Mouse (Mus musculus) liver, embryonic 14 days (tissue): ENCODE results near the gene Rprd2. TPM values are rescaled to one million over a fixed set of nuclear protein-coding genes. Genes with fewer than 3 reads are reported as not detected.

ENCODE experiments used
- polyA plus RNA-seq: library from polyadenylated mRNA; depleted of rRNA; stranded (reverse); fragments of >200 nt; gene quantifications from 2 replicates; pipeline ENCODE4 v1.2.3, GENCODE M21; 2012; rRNA removed

Gene Rprd2
- 5.4 and 6.3 TPM in 2 replicates for polyA plus RNA-seq

GRCm38 (mm10) chr3:95818571-95819288, at the start of gene Rprd2:
Gene Rprd2, minus strand, starts transcription at chr3:95818863.

DNA sequence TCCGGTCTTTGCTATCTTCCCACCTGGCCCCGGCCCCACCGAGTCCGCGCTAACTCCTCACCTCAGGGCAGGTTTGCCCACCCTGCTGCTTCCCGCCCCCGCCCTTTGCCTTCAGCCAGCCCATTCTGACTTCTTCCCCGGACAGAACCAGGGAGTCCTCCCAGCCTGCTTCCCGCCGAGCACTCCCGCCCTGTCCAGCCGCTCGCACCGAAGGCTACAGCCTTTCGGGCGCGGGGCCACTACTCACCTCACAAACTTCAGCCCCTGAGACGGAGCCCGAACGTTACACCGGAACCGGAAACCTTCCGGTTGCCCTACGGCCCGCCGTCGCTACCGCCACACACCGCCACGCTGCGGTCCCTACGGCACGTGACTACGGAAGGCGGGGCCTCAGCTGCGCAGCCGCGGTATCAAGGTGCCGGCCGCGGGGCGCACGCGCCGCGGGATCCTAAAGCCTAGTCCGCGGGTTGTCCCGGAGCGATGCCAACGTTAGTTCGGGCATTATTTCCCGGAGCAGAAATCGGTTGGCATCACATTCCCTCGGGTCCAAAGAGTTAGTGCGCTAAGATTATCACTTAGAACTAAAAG, 36.9 kb upstream of the Rprd2 start, which contains the start of gene Prpf3:
Prpf3 (minus strand) TSS at position 384 of the 588 bp plus-strand sequence.

GRCm38 (mm10) chr3:95760106-95760505, 58.6 kb downstream of the Rprd2 start, which contains the start of gene Tars2:
Gene Tars2, minus strand, starts transcription at chr3:95760206.

GRCm38 (mm10) chr3:95739353-95740104, 79.1 kb downstream of the Rprd2 start, which contains the start of gene Ecm1:
Gene Ecm1, minus strand, starts transcription at chr3:95739569.

Other genes with a start within 250 kb of the Rprd2 start
- 17.0 and 19.4 TPM in 2 replicates for gene Golph3l, start 229.9 kb downstream of the Rprd2 start, polyA plus RNA-seq
- gene Ensa, start 193.9 kb downstream of the Rprd2 start, polyA plus RNA-seq = 15.2 and 18.1 TPM in 2 replicates
- gene Mcl1, start 160.1 kb downstream of the Rprd2 start, polyA plus RNA-seq = 33.0 and 38.9 TPM in 2 replicates
- gene Adamtsl4, start 130.9 kb downstream of the Rprd2 start, polyA plus RNA-seq = 0.15 and 0.20 TPM in 2 replicates
- 8.7 and 11.7 TPM in 2 replicates for gene Ecm1, start 79.3 kb downstream of the Rprd2 start, polyA plus RNA-seq
- 19.5 and 21.1 TPM in 2 replicates for gene Tars2, start 58.7 kb downstream of the Rprd2 start, polyA plus RNA-seq
- gene Prpf3, start 37.0 kb upstream of the Rprd2 start, polyA plus RNA-seq = 21.3 and 23.1 TPM in 2 replicates
- 117 and 132 TPM in 2 replicates for gene Mrps21, start 52.7 kb upstream of the Rprd2 start, polyA plus RNA-seq
- 0.50 and 0.76 TPM in 2 replicates for gene Ciart, start 63.4 kb upstream of the Rprd2 start, polyA plus RNA-seq
- 4.6 and 5.3 TPM in 2 replicates for gene BC028528, start 73.1 kb upstream of the Rprd2 start, polyA plus RNA-seq
- gene Aph1a, start 75.1 kb upstream of the Rprd2 start, polyA plus RNA-seq = 22.8 and 27.2 TPM in 2 replicates
- gene Car14, start 85.8 kb upstream of the Rprd2 start, polyA plus RNA-seq = 5.2 and 5.8 TPM in 2 replicates
- gene Anp32e, start 110.4 kb upstream of the Rprd2 start, polyA plus RNA-seq = 122 and 172 TPM in 2 replicates
- gene Plekho1, start 177.1 kb upstream of the Rprd2 start, polyA plus RNA-seq = 9.2 and 10.8 TPM in 2 replicates
- 7.2 and 8.1 TPM in 2 replicates for gene Vps45, start 239.6 kb upstream of the Rprd2 start, polyA plus RNA-seq